In genomic region chr4:128716731-128717130, GRCm38 (mm10) we compare ENCODE assay signal across 10 mouse cellular contexts. TPM values are rescaled to one million over a fixed set of nuclear protein-coding genes. Genes with fewer than 3 reads are reported as not detected.
DNase-seq lines count a peak whose midpoint lies in the region; ATAC-seq and TF ChIP-seq lines count a peak whose summit lies in the region.
"Had no signal": no experiment of that assay in that cellular context is flagged by ENCODE, and none has a peak within 500 bp of the region (broad histone marks: within the 10 kb centered on the region; RNA-seq: fewer than 3 reads in every experiment).

No protein-coding gene starts in this region.

- no peak for DNase-seq in kidney, postnatal 36 days
- DNase-seq in frontal cortex, postnatal 10 days (ENCODE audit: low spot score in 2 of 2): no peak
- DNase-seq in left cerebral cortex, adult 18-20 months (ENCODE audit: low spot score in 2 of 2): no peak
- no peak for DNase-seq in layer of hippocampus, adult 11-12 months (ENCODE audit: low spot score)
- DNase-seq: gastrocnemius, postnatal 36 days had no signal

- peak overlapping the region; percentile 90 for H3K27ac ChIP-seq in kidney, embryonic 15.5 days
- peak overlapping the region; percentile 98 for H3K27ac ChIP-seq in forebrain, embryonic 12.5 days
- peak overlapping the region; percentile 95 for H3K27ac ChIP-seq in limb, embryonic 12.5 days
- H3K27ac ChIP-seq in olfactory bulb, adult 2 months (ENCODE audit: insufficient read depth, low read depth, low read length): peak overlapping the region; percentile 81
- H3K27ac ChIP-seq: macrophage had no signal

- TF ChIP-seq POLR2A in olfactory bulb, adult 2 months (IDR thresholded peaks at IDR 0.05; ENCODE audit: insufficient read depth, low read depth, low read length): no peak

- peaks cover 76% of the 10 kb centered on the region for H3K4me1 ChIP-seq in kidney, embryonic 15.5 days
- peaks cover 95% of the 10 kb centered on the region for H3K4me1 ChIP-seq in forebrain, embryonic 12.5 days
- peaks cover 72% of the 10 kb centered on the region for H3K4me1 ChIP-seq in limb, embryonic 12.5 days (replicated peaks)
- H3K4me1 ChIP-seq in olfactory bulb, adult 2 months (ENCODE audit: control insufficient read depth, insufficient read depth, low read length): peaks cover 52% of the 10 kb centered on the region

- no peaks in the 10 kb centered on the region for H3K27me3 ChIP-seq in kidney, embryonic 15.5 days
- H3K27me3 ChIP-seq in forebrain, embryonic 12.5 days: no peaks in the 10 kb centered on the region
- no peaks in the 10 kb centered on the region for H3K27me3 ChIP-seq in limb, embryonic 12.5 days

- no peak for TF ChIP-seq CTCF in olfactory bulb, adult 2 months (IDR thresholded peaks at IDR 0.05; ENCODE audit: insufficient read depth, low read depth, low read length)

- no peak for ATAC-seq in kidney, embryonic 15.5 days (replicated peaks; ENCODE audit: low FRiP score)
- no peak for ATAC-seq in forebrain, embryonic 12.5 days (ENCODE audit: low FRiP score)
- ATAC-seq in limb, embryonic 12.5 days (ENCODE audit: insufficient number of reproducible peaks, insufficient read depth, low FRiP score, low TSS enrichment, low read depth): no peak

- H3K36me3 ChIP-seq in kidney, embryonic 15.5 days: no peaks in the 10 kb centered on the region
- no peaks in the 10 kb centered on the region for H3K36me3 ChIP-seq in forebrain, embryonic 12.5 days (replicated peaks)
- H3K36me3 ChIP-seq in limb, embryonic 12.5 days: no peaks in the 10 kb centered on the region

- no peaks in the 10 kb centered on the region for H3K9me3 ChIP-seq in kidney, embryonic 15.5 days (replicated peaks)
- H3K9me3 ChIP-seq in forebrain, embryonic 12.5 days: no peaks in the 10 kb centered on the region
- H3K9me3 ChIP-seq in limb, embryonic 12.5 days: no peaks in the 10 kb centered on the region

- no peak overlapping the region for H3K9ac ChIP-seq in kidney, embryonic 15.5 days
- H3K9ac ChIP-seq in forebrain, embryonic 12.5 days: peak overlapping the region; percentile 33; the same call in 1 of the 2 replicates
- no peak overlapping the region for H3K9ac ChIP-seq in limb, embryonic 12.5 days (replicated peaks)

- H3K4me3 ChIP-seq in kidney, embryonic 15.5 days (replicated peaks): no peak overlapping the region
- H3K4me3 ChIP-seq in forebrain, embryonic 12.5 days (replicated peaks): no peak overlapping the region
- H3K4me3 ChIP-seq in limb, embryonic 12.5 days (replicated peaks): no peak overlapping the region
- no peak overlapping the region for H3K4me3 ChIP-seq in olfactory bulb, adult 2 months (ENCODE audit: insufficient read depth, low read depth, low read length)

- WGBS in kidney, embryonic 15.5 days: 53% methylated on average over 9 of the region's 9 CpGs
- 19% methylated on average over 9 of the region's 9 CpGs for WGBS in forebrain, embryonic 12.5 days
- 47% methylated on average over 9 of the region's 9 CpGs for WGBS in limb, embryonic 12.5 days
- WGBS in olfactory bulb, adult 2 months: 24% methylated on average over 9 of the region's 9 CpGs

- H3K4me2 ChIP-seq in kidney, embryonic 15.5 days: no peak overlapping the region
- H3K4me2 ChIP-seq in forebrain, embryonic 12.5 days: peak overlapping the region; percentile 37
- peak overlapping the region; percentile 50 for H3K4me2 ChIP-seq in limb, embryonic 12.5 days

RNA-seq across cellular contexts. Expression of gene A3galt2, which starts 38.4 kb away (rescaled TPM):
- polyA plus RNA-seq in kidney, embryonic 15.5 days (2015; fragmentation: Nextera tagmentation; extraction: Ambion mirVana): 0.22 and 0.28 TPM in 2 replicates
- 0.38 and 0.57 TPM in 2 replicates for polyA plus RNA-seq in forebrain, embryonic 12.5 days (2016; fragmentation: Nextera tagmentation; extraction: Ambion mirVana)
- polyA plus RNA-seq in limb, embryonic 12.5 days (2016; fragmentation: Nextera tagmentation; extraction: Ambion mirVana): 0.18 and 0.32 TPM in 2 replicates
- not detected in 2 replicates for polyA plus RNA-seq in olfactory bulb, adult 2 months (2012; ENCODE audit: insufficient read depth, insufficient read length, low replicate concordance, missing spikeins)
- under 1 TPM; 0.28 to 0.37 TPM for total RNA-seq in left cerebral cortex, adult 18-20 months (2021)
- polyA plus RNA-seq: macrophage had no signal
